Mouse (Mus musculus) small intestine, adult 2 months (tissue): ENCODE measurements at regions not wholly inside any gene's neighbourhood (a gene's known extent, or its start where the extent isn't known, plus 50 kb on each side); places are given as distances from the start of the nearest gene placed in this dataset.

Experiments
- CTCF ChIP-seq: fragments of 200-500 bp; IDR thresholded peaks from 2 replicates; pipeline ENCODE4 v1.5.1; 2012; ENCODE audit warnings: low read depth, mild to moderate bottlenecking, control low read depth, inconsistent platforms, low read length, moderate library complexity, mixed read lengths; ENCODE audit not compliant: insufficient replicate concordance, insufficient read length; ENCODE audit errors: extremely low read depth
- POLR2A ChIP-seq: fragments of 200-500 bp; IDR thresholded peaks from 2 replicates; pipeline ENCODE4 v1.6.1; 2012; ENCODE audit warnings: low read depth, mild to moderate bottlenecking, control low read depth, inconsistent platforms, low read length, moderate library complexity

DNA sequence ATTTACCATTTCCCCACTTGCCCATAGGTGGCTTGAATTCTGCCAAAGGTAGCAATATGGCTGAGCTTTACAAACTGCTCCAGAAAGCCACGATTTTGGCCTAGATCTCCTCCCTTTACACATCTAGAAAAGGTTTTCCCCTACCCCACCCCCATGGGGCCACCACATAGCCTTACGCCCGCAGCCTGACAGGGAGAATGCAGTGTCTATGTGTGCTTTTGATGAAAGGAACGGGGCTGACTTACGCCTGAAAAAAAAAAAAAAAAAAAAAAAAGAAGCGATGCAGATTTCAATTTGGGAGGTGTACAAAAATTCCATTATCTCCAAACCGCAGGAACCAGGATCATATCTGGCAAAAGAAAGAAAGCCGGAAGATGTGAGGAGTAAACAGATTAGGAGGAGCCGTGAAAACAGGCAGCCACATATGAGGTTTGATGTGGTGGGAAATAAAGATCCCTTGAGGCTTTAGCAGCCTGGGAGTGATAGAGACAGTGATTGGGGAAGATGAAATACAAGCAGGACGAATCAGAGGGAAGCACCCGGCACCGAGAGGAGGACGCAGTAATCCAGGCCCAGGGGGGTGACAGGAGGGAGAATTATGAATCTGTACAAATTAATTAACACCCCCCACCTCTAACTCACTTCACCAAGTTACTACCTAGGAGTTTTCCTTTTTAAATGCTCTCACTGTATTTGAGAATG is 121.4 kb upstream of the Vldlr start:
- TF ChIP-seq POLR2A (no peak), CTCF (no peak)
